Mouse (Mus musculus): ENCODE results near the gene 0610037L13Rik. TPM values are rescaled to one million over a fixed set of nuclear protein-coding genes. Genes with fewer than 3 reads are reported as not detected.

The 0610037L13Rik gene
- total RNA-seq (2023) = 10 to 100 TPM; 40.3 to 45.7 TPM

DNA sequence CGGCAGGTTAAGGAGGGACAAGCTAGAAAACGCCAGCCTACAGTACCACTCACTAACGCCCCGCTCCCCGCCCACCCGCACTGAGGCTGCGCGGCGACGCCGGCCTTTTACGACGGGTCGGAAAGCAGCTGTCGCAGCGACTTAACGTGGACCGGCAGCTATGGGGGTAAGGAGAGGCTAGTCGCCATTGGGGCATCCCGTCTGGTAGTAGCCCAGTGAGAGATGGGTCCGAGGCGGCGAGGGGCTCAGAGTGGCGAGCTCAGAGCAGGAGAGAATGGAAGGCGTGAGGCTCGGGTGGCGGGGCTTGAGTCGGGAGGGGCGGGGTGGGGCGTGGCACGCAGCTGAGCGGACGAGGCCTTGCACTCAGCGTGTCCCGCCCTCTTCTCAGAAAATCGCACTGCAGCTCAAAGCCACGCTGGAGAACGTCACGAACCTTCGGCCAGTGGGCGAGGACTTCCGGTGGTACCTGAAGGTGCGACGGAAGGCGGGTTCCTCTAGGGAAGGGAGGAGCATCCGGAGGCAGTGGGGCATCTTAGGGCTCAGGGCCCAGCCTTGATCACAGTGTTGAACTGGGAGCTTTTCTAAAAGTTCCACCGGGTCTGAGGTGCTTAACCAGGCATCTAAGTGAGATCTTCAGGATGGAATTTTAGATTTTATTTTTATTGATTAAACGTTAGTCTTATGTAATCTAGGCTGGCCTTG, at the start of gene 0610037L13Rik:
Gene 0610037L13Rik, plus strand, starts transcription at position 83 of the 702 bp plus-strand sequence.

GRCm38 (mm10) chr4:107879254-107880050, 10.2 kb upstream of the 0610037L13Rik start, which contains the start of gene Magoh:
Gene Magoh (plus strand): TSS chr4:107879755.

DNA sequence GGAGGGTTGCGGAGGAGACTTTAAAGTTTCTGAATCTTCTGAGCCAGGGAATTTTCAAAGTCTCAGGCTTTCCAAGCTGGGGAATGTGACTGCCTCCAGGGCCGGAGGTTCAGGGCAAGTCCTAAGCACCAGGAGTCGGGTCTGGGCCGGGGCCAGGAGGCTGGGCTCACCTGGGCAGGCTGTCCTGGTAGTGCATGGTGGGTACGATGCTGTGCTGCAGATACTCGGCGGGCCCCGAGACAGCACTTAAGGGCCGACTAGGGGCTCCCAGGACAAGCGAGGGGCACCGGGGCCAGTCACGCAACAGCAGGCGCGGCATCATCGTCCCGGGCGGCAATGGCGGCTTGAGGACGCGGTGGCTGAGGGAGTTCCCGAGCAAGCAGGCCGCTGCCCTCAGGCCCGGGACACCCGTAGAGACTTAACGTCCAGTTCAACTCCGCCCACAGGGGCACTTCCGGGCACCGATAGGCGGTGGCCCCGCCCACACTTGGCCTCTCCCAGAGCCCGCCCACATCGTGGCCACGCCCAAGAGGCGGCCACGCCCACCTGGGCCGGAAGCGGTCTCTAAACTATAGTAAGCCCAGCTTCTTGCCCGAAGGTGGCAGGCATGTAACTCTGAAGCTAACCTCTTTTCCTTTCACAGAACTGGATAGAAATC, 33.7 kb downstream of the 0610037L13Rik start, which contains the start of gene Cpt2:
Gene Cpt2, minus strand, starts transcription at position 466 of the 658 bp plus-strand sequence.

Other genes with a start within 250 kb of the 0610037L13Rik start
- not detected for gene Dmrtb1, start 205.6 kb upstream of the 0610037L13Rik start, total RNA-seq (2023)
- gene Lrp8, start 87.6 kb upstream of the 0610037L13Rik start, total RNA-seq (2023) = 10 to 100 TPM in 1 of 2 experiments, 1 to 10 TPM in 1; 9.0 to 13.9 TPM
- gene Magoh, start 10.1 kb upstream of the 0610037L13Rik start, total RNA-seq (2023) = 100 to 1,000 TPM in 1 of 2 experiments, 10 to 100 TPM in 1; 93.5 to 102 TPM
- 10 to 100 TPM; 10.5 to 10.8 TPM for gene Cpt2, start 33.8 kb downstream of the 0610037L13Rik start, total RNA-seq (2023)
- gene Slc1a7, start 78.5 kb downstream of the 0610037L13Rik start, total RNA-seq (2023) = not detected
- gene Podn, start 206.6 kb downstream of the 0610037L13Rik start, total RNA-seq (2023) = 1 to 10 TPM in 1 of 2 experiments, under 1 TPM in 1; 0.80 to 3.6 TPM